Mouse (Mus musculus): ENCODE measurements around the gene Zbtb26. TPM values are rescaled to one million over a fixed set of nuclear protein-coding genes. Genes with fewer than 3 reads are reported as not detected.

Zbtb26 gene
- 15.1 TPM for polyA plus RNA-seq (2014; fragmentation: Illumina TruSeq; extraction: RNeasy Lipid Tissue Mini Kit (QIAGEN cat#74804); ENCODE audit: low replicate concordance)

GRCm38 (mm10) chr2:37442611-37443591 is at the start of gene Zbtb26, which contains the start of the genes Zbtb6 and Rabgap1:
Zbtb26 (minus strand) TSS chr2:37443135.
Zbtb6 (minus strand) TSS chr2:37443171.
Rabgap1 (plus strand) TSS chr2:37443279.

GRCm38 (mm10) chr2:37422306-37423304 is 20.3 kb downstream of the Zbtb26 start, which contains the start of gene Rc3h2:
Rc3h2 (minus strand) TSS chr2:37422903.

Other genes with a start within 250 kb of the Zbtb26 start
- not detected for gene Olfr366, start 231.6 kb downstream of the Zbtb26 start, polyA plus RNA-seq (2014; fragmentation: Illumina TruSeq; extraction: RNeasy Lipid Tissue Mini Kit (QIAGEN cat#74804); ENCODE audit: low replicate concordance)
- not detected for gene Olfr368, start 116.6 kb downstream of the Zbtb26 start, polyA plus RNA-seq (2014; fragmentation: Illumina TruSeq; extraction: RNeasy Lipid Tissue Mini Kit (QIAGEN cat#74804); ENCODE audit: low replicate concordance)
- 80.2 TPM for gene Pdcl, start 83.8 kb downstream of the Zbtb26 start, polyA plus RNA-seq (2014; fragmentation: Illumina TruSeq; extraction: RNeasy Lipid Tissue Mini Kit (QIAGEN cat#74804); ENCODE audit: low replicate concordance)
- 47.6 TPM for gene Rc3h2, start 20.2 kb downstream of the Zbtb26 start, polyA plus RNA-seq (2014; fragmentation: Illumina TruSeq; extraction: RNeasy Lipid Tissue Mini Kit (QIAGEN cat#74804); ENCODE audit: low replicate concordance)
- 64.6 TPM for gene Zbtb6, start within 50 bp of the Zbtb26 start, polyA plus RNA-seq (2014; fragmentation: Illumina TruSeq; extraction: RNeasy Lipid Tissue Mini Kit (QIAGEN cat#74804); ENCODE audit: low replicate concordance)
- 24.1 TPM for gene Rabgap1, start 144 bp upstream of the Zbtb26 start, polyA plus RNA-seq (2014; fragmentation: Illumina TruSeq; extraction: RNeasy Lipid Tissue Mini Kit (QIAGEN cat#74804); ENCODE audit: low replicate concordance)
- 0.41 TPM for gene Gpr21, start 73.2 kb upstream of the Zbtb26 start, polyA plus RNA-seq (2014; fragmentation: Illumina TruSeq; extraction: RNeasy Lipid Tissue Mini Kit (QIAGEN cat#74804); ENCODE audit: low replicate concordance)